Mouse (Mus musculus) hindbrain, embryonic 15.5 days (tissue): Measurements from ENCODE around the gene Stc2. TPM values are rescaled to one million over a fixed set of nuclear protein-coding genes. Genes with fewer than 3 reads are reported as not detected.

Source experiments
- ATAC-seq: fragments of 200-750 bp; cut with Nextera tagmentation; 2 replicates; pipeline ENCODE4 v1.8.0; 2017; ENCODE audit warnings: low read depth, moderate number of reproducible peaks, moderate TSS enrichment; ENCODE audit not compliant: low FRiP score
- H3K27ac ChIP-seq: fragments of 300-500 bp; sonication (generic); replicated peaks from 2 replicates; pipeline ENCODE4 v1.5.1; 2015; ENCODE audit warnings: mild to moderate bottlenecking, inconsistent platforms
- H3K27me3 ChIP-seq: fragments of 300-500 bp; sonication (generic); 2 replicates; pipeline ENCODE4 v1.6.1; 2015; ENCODE audit warnings: control low read depth, inconsistent platforms
- H3K36me3 ChIP-seq: fragments of 300-500 bp; sonication (generic); 2 replicates; pipeline ENCODE4 v1.6.1; 2015; ENCODE audit warnings: control low read depth, inconsistent platforms
- H3K4me1 ChIP-seq: fragments of 300-500 bp; sonication (generic); replicated peaks from 2 replicates; pipeline ENCODE4 v1.6.1; 2015; ENCODE audit warnings: control low read depth, inconsistent platforms
- H3K4me2 ChIP-seq: fragments of 300-500 bp; sonication (generic); 2 replicates; pipeline ENCODE4 v1.6.1; 2015; ENCODE audit warnings: moderate library complexity, mild to moderate bottlenecking, inconsistent platforms
- H3K4me3 ChIP-seq: fragments of 300-500 bp; sonication (generic); 2 replicates; pipeline ENCODE4 v1.5.1; 2015; ENCODE audit warnings: mild to moderate bottlenecking, inconsistent platforms
- H3K9ac ChIP-seq: fragments of 300-500 bp; sonication (generic); 2 replicates; pipeline ENCODE4 v1.6.1; 2015; ENCODE audit warnings: inconsistent platforms
- H3K9me3 ChIP-seq: fragments of 300-500 bp; sonication (generic); 2 replicates; pipeline ENCODE4 v1.6.1; 2016; ENCODE audit warnings: control low read depth, inconsistent platforms
- WGBS: fragments of 180-500 bp; shearing (Covaris S2); methylation state at CpG from one replicate; pipeline ENCODE4 v1.1.7; 2015; 5-methylcytosine and 5-hydroxymethylcytosine counted together
- polyA plus RNA-seq: library from polyadenylated mRNA; unstranded; fragments of >200 nt; fragmentation: Nextera tagmentation; extraction: Ambion mirVana; gene quantifications from 2 replicates; pipeline ENCODE4 v1.2.1, GENCODE M21; 2015

Stc2 gene
- polyA plus RNA-seq, 1 experiment from 2014 or later: 1.2 TPM

DNA sequence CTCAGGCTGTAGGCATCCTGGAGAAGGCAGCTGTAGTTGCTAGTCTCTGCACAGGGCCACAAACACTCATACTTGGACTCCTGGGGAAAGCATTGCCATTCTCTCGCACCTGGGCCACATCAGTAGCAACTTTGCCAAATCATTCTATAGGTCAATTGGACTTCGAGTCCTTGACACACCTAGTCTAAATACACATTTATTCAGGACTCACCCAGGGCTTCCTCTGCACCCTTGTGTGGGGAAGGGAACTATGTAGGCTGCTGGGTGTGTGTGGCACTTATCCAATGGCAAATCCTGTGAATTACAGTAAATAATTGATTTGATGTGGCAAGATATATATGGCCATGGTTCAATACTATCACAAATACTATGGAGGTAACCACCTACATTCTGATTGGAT lies 14.1 kb upstream of the Stc2 start:
- Histone ChIP-seq H3K4me1 (no peaks in the 10 kb centered on the region), H3K9ac (no peak overlapping the region), H3K36me3 (no peaks in the 10 kb centered on the region), H3K4me2 (no peak overlapping the region), H3K27me3 (no peaks in the 10 kb centered on the region), H3K27ac (no peak overlapping the region), H3K4me3 (no peak overlapping the region), H3K9me3 (no peaks in the 10 kb centered on the region)
- no peak for ATAC-seq
- whole genome bisulfite sequencing: 88% methylated on average over 2 of the region's 2 CpGs

DNA sequence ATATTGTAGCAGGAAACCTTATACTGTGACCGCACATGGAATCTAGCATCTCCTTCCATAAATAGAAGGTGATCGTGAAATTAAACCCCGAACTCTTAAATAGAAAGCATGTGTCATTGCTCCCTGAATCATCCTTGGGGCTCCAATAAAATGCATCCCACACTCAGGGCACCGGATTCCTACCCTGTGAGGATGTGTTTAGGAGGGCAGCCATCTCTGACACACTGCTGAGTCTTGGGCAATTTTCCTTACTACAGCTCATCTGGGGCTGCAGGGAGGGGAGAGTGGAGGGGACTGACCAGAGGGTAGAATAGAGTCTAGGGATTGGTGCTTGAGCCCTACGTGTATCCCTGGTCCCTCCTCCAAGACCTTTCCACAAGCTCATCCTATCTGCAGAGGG lies 12.3 kb upstream of the Stc2 start:
- no peak for ATAC-seq
- Histone ChIP-seq H3K36me3 (no peaks in the 10 kb centered on the region), H3K9ac (no peak overlapping the region), H3K9me3 (no peaks in the 10 kb centered on the region), H3K27me3 (no peaks in the 10 kb centered on the region), H3K27ac (no peak overlapping the region), H3K4me1 (no peaks in the 10 kb centered on the region), H3K4me3 (no peak overlapping the region), H3K4me2 (no peak overlapping the region)
- WGBS: 90% methylated on average over 5 of the region's 5 CpGs

DNA sequence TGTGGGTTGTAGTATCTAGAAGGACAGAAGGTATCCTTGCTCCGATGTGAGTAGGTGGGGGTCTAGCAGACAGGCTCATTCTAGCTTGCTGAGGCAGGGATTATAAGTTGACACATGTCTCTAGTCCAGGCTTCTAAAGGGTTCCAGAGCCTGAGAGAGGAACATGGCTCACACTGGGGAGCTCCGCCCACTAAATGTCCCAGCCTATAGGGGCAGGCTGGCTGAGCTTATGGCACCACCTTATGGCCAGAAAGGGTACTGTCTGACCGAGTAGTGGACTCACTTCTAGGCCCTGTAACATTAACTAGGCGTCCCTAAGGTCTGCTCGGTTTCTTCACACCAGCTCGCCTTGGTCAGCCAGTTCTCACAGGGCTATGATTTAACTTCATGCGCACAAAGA lies 3.6 kb upstream of the Stc2 start:
- peaks cover 28% of the 10 kb centered on the region for H3K27me3 ChIP-seq
- no peaks in the 10 kb centered on the region for H3K9me3 ChIP-seq
- no peak overlapping the region for H3K4me3 ChIP-seq
- H3K4me1 ChIP-seq: peaks cover 24% of the 10 kb centered on the region
- no peak overlapping the region for H3K4me2 ChIP-seq
- H3K9ac ChIP-seq: no peak overlapping the region
- WGBS: 71% methylated on average over 7 of the region's 7 CpGs
- no peak overlapping the region for H3K27ac ChIP-seq
- no peaks in the 10 kb centered on the region for H3K36me3 ChIP-seq
- ATAC-seq: no peak

DNA sequence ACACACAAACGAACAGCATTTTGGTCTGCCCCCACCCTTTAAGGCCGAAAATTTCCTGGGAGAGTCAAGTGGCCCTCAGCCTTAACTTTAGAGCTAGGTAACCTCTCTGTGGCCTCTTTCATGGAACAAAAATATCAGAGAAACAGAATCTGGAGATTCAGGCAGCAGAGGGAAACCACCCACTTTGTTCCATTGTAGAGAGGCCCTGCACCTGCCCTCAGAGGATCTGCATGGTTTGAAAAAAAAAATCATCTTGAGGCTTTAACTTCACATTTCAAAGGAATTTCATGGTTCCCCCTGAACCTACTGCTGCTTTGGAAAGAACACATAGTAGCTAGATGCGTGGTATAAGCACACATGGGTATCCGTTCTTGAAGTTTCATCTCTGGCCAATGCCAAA lies 2.3 kb upstream of the Stc2 start:
- H3K36me3 ChIP-seq: no peaks in the 10 kb centered on the region
- ATAC-seq: no peak

DNA sequence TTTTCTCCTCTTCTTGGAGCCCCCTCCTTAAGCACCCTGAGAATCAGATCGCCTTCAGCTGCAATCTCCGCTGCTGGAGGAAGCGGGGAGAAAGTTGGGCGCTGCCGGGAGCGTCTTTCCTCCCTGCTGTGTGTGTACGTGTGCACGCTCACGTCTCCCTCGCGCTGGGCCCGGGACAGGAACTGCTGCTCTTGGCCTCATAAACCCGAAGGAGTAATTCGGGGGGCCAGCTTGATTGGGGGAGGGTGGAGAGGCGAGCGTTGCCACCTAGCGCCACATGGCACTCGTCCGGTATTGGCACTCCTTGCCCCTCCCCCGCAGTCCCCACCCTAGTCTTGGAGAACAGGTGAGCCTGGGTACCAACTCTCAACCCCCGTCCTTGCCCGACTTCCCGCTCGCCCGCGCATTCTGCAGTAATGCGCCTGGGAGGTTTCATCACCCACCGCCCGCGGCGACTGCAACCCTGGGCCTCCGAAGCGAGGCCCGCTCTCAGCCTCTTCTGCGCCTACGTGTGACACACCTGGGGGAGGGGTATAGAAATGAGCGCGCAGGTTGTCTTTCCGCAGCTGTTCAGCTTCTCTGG lies 1.5 kb upstream of the Stc2 start:
- H3K9me3 ChIP-seq: no peaks in the 10 kb centered on the region
- under 1% methylated on average over 39 of the region's 39 CpGs for WGBS
- peaks cover 29% of the 10 kb centered on the region for H3K4me1 ChIP-seq
- H3K27ac ChIP-seq: no peak overlapping the region
- H3K27me3 ChIP-seq: peaks cover 34% of the 10 kb centered on the region
- H3K4me2 ChIP-seq: peak overlapping the region; percentile 92
- H3K36me3 ChIP-seq: no peaks in the 10 kb centered on the region
- no peak for ATAC-seq
- H3K4me3 ChIP-seq: peak overlapping the region; percentile 77
- peak overlapping the region; percentile 22; the same call in 1 of the 2 replicates for H3K9ac ChIP-seq

More for the DNA sequence above, 2.3 kb upstream of the Stc2 start:
- Histone ChIP-seq H3K4me2 (no peak overlapping the region), H3K4me1 (peaks cover 29% of the 10 kb centered on the region), H3K4me3 (no peak overlapping the region), H3K27ac (no peak overlapping the region), H3K9me3 (no peaks in the 10 kb centered on the region), H3K9ac (no peak overlapping the region), H3K27me3 (peaks cover 28% of the 10 kb centered on the region)
- 84% methylated on average over 4 of the region's 4 CpGs for WGBS

DNA sequence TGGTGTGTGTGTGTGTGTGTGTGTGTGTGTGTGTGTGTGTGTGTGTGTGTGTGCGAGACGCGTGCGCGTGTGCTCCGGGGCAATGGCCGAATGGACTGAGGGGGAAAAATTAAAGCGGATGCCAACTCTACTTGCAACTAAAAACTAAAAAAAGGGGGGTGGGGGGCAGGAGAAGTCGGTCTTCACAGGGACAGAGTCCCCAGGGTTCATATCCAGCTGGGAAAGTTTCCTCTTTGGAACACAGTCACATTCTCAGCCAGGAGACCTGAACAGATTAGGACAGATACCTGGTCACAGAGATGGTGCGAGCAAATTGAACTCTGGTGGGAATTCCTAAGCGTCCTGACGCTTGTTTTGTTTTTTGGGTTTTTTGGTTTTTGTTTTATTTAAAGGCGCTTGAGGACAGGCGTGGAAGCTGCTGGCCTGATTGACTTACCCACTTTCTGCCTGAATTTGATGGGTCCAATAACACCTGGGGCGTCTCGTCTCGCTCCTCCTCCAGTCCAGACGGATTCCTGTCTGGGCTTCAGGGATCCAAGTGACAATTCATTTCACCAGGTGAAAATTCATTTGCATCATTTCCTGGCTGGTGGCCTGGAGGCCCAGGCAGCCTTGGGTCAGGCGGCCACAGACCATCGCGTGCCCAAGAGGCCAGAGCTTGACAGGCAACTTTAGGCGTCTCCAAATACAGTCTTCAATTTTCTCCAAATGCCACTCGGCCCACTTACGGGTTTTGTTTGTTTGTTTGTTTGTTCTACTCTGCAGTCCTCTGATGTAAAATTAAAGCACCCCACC lies 759 bp upstream of the Stc2 start:
- Histone ChIP-seq H3K27me3 (peaks cover 35% of the 10 kb centered on the region), H3K4me3 (peak overlapping the region; percentile 77), H3K4me1 (peaks cover 29% of the 10 kb centered on the region), H3K4me2 (peak overlapping the region; percentile 92), H3K9ac (no peak overlapping the region; the same call in 1 of the 2 replicates), H3K27ac (no peak overlapping the region), H3K36me3 (no peaks in the 10 kb centered on the region), H3K9me3 (no peaks in the 10 kb centered on the region)
- no peak; the same call in 1 of the 2 replicates for ATAC-seq
- WGBS: under 1% methylated on average over 22 of the region's 24 CpGs

DNA sequence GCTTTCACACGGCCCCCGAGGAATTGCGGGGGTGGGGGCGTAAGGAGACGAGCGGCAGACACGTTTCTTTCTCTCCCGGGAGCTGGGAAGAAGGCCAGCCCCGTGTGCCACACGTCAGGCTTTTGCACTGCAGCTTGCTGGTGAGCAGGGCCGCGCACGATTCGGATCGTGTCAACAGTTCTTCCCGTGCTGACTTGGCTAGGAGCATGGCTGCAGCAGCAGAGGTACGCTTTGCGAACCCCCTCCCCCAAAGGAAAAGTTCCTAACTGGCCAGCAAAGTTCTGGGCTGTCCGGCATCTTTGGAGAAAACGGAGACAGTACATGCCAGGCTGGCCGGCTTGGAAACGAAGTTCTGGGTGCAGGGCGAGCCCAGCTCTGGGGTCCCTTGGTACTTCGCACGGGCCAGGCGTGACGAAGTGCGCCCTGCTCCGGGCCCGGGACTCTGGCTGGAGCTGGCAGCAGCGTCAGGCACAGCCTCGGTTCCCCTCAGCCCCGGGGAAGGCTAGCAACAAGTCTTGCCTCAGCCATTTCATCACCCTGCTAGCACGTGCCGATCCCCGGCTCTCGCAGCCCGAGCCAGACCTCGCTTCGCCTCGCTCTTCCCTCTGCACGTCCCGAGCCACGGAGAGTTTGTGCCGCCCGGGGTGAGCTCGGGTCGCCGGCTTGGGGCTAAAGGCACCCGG lies 768 bp downstream of the Stc2 start:
- Histone ChIP-seq H3K9me3 (no peaks in the 10 kb centered on the region), H3K4me3 (peak overlapping the region; percentile 77), H3K4me2 (peak overlapping the region; percentile 92), H3K36me3 (no peaks in the 10 kb centered on the region), H3K4me1 (peaks cover 29% of the 10 kb centered on the region), H3K27me3 (peaks cover 35% of the 10 kb centered on the region), H3K9ac (peak overlapping the region; percentile 49), H3K27ac (no peak overlapping the region)
- ATAC-seq: peak; percentile 67
- WGBS: under 1% methylated on average over 50 of the region's 50 CpGs

DNA sequence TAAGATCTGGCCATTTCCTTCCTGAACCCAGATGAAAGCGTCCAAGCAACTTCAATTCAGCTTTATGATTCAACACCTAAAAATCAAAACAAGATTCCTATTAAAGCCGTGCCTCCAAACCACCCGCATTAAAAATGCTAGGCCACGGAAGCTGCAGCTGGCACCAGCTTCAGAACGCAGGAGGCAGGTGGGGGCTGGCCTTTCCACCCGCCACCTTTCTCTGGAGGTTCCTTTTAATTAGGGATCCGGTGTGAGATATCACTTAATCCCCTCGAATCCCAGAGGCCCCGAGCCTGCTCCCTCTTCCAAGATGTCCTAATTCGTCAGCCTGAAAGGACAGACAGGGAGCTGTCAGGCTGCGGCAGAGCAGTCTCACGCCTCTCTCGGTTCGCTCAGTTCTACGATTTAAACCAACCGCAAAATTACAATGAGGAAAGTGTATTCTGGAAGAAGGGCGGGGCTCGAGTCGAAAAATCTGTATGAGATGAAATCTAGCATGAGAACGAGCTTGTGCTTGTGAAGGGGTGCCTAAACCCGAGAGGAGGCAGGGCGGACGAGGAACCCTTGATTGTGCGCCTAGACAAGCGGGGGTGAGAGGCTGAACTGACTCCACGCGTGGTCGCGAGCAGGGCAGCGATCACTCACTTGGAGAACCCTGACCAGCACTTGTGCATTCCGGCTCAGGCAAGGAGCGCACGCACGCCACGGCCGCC lies 1.5 kb downstream of the Stc2 start:
- 2% methylated on average over 36 of the region's 36 CpGs for WGBS
- Histone ChIP-seq H3K4me1 (peaks cover 29% of the 10 kb centered on the region), H3K27me3 (peaks cover 35% of the 10 kb centered on the region), H3K4me2 (peak overlapping the region; percentile 92), H3K9ac (peak overlapping the region; percentile 49), H3K27ac (no peak overlapping the region), H3K4me3 (peak overlapping the region; percentile 77), H3K36me3 (no peaks in the 10 kb centered on the region), H3K9me3 (no peaks in the 10 kb centered on the region)
- peak; percentile 29; the same call in 1 of the 2 replicates for ATAC-seq

DNA sequence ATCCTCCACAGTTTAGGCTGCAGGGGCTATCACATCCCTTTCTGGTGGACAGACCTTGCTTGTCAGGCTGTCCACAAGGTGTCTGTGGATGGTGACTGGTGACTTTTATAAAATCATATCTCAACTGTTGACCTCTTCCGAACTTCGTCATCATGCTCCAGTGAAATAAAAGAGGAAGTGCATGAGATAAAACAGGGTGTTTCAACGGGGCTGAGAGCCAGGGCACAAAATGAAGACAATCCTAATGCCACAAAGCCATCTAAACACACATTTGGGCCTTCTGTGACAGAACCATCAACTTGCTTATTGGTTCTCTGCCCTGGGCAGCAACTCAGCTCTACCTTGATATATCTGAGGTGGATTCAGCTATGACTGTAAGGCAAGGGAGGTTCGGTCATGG lies 3.0 kb downstream of the Stc2 start:
- ATAC-seq: no peak
- H3K4me2 ChIP-seq: no peak overlapping the region
- 92% methylated on average over 4 of the region's 4 CpGs for WGBS
- no peak overlapping the region for H3K27ac ChIP-seq
- no peaks in the 10 kb centered on the region for H3K36me3 ChIP-seq
- peaks cover 22% of the 10 kb centered on the region for H3K27me3 ChIP-seq
- no peak overlapping the region for H3K9ac ChIP-seq
- H3K4me1 ChIP-seq: peaks cover 29% of the 10 kb centered on the region
- H3K9me3 ChIP-seq: no peaks in the 10 kb centered on the region
- no peak overlapping the region for H3K4me3 ChIP-seq

DNA sequence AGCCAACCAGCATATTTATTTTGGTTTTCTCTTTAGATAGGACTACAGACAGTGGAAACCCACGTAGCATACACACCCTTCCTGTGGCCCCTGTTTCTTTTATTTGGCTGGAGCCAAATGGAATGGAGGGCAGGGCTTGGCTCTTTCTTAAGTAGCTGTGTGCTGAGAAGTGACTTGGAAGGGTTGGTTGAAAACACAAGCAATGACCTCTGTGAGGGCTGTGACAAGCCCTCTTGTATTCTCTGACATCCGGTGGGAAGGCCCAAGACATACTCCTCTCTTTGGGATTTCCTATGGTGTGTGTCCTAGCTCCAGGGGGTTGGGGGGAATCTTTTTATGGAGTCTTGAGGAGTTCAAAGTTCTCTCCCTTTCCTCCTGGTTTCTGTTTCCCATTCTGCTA lies 3.5 kb downstream of the Stc2 start:
- no peaks in the 10 kb centered on the region for H3K36me3 ChIP-seq
- no peak overlapping the region for H3K4me2 ChIP-seq
- ATAC-seq: no peak
- no peak overlapping the region for H3K9ac ChIP-seq
- no peak overlapping the region for H3K27ac ChIP-seq
- H3K4me3 ChIP-seq: no peak overlapping the region
- 83% methylated on average over 2 of the region's 2 CpGs for WGBS
- no peaks in the 10 kb centered on the region for H3K9me3 ChIP-seq
- peaks cover 18% of the 10 kb centered on the region for H3K27me3 ChIP-seq
- peaks cover 26% of the 10 kb centered on the region for H3K4me1 ChIP-seq

DNA sequence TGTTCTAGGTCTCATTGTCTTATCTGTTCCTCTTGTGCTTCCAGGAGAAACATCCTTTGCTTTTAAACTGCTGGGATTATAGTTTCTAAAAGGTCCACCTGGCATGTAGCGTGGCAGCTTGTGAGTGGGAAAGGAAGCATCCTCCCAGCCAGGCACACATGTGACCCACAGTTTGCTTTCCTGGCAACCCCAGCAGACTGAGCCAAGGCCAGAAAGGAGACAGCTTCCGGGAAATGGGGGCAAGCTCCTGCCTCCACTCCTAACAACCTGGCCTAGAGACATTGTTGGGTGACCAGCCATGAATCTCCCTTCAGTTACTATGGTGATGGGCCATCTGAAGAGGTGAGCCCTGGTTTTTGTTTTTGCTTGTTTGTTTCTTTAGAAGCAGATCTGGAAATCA lies 3.9 kb downstream of the Stc2 start:
- no peak for ATAC-seq
- no peaks in the 10 kb centered on the region for H3K36me3 ChIP-seq
- H3K27me3 ChIP-seq: peaks cover 14% of the 10 kb centered on the region
- no peaks in the 10 kb centered on the region for H3K9me3 ChIP-seq
- WGBS: 96% methylated on average over 2 of the region's 2 CpGs
- no peak overlapping the region for H3K27ac ChIP-seq
- H3K4me1 ChIP-seq: peaks cover 21% of the 10 kb centered on the region
- H3K4me2 ChIP-seq: no peak overlapping the region
- H3K4me3 ChIP-seq: no peak overlapping the region
- no peak overlapping the region for H3K9ac ChIP-seq

DNA sequence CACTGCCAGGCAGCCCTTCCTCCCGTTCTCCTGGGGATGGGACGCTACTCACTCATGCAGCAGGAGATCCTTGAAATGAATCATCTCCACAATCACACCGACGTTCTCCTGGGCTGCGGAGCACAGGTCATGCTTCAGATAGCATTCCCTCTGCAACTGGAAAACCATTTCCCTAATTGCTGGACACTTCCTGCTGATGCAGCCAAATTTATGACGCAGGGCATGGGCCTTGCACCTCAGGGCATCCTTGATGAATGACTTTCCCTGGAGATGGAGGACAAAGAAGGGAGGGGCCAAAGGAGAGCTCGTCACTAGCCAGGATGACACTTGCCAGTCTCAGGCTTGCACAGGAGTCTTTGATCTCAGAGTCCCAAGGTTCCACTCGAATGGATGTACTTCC lies 4.6 kb downstream of the Stc2 start:
- H3K9me3 ChIP-seq: no peaks in the 10 kb centered on the region
- WGBS: 63% methylated on average over 8 of the region's 8 CpGs
- H3K4me1 ChIP-seq: peaks cover 14% of the 10 kb centered on the region
- no peak overlapping the region for H3K27ac ChIP-seq
- peaks cover 7% of the 10 kb centered on the region; the same call in 1 of the 2 replicates for H3K27me3 ChIP-seq
- no peaks in the 10 kb centered on the region for H3K36me3 ChIP-seq
- H3K4me3 ChIP-seq: no peak overlapping the region
- H3K4me2 ChIP-seq: no peak overlapping the region
- H3K9ac ChIP-seq: no peak overlapping the region
- no peak for ATAC-seq
